Mouse (Mus musculus): ENCODE measurements at regions not wholly inside any gene's neighbourhood (a gene's known extent, or its start where the extent isn't known, plus 50 kb on each side); places are given as distances from the start of the nearest gene placed in this dataset.

GRCm38 (mm10) chrX:158544021-158544420 is 500.9 kb upstream of the Cnksr2 start:
- no peak for DNase-seq (ENCODE audit: low spot score in 2 of 2)

GRCm38 (mm10) chrX:158577856-158578255 is 534.8 kb upstream of the Cnksr2 start:
- DNase-seq (ENCODE audit: low spot score in 2 of 2): no peak

DNA sequence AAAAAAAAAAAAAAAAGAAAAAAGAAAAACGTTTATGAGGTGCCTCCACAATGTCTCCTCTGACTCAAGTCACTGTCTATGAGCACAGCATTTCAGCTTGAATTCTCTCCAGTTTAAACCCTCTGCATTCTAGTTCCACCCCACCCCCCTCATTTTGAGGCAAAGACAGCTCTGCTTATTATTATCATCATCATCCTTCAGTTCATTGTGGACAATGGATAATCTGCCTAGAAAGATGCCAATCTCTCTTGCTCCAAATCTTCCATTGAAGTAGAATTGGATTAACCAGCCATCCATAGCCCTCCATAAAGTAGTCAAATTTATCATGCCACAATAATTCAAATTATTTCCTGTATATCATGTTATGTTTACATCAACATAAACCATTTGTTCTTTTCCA is 570.0 kb upstream of the Cnksr2 start:
- DNase-seq (ENCODE audit: low spot score in 2 of 2): no peak

DNA sequence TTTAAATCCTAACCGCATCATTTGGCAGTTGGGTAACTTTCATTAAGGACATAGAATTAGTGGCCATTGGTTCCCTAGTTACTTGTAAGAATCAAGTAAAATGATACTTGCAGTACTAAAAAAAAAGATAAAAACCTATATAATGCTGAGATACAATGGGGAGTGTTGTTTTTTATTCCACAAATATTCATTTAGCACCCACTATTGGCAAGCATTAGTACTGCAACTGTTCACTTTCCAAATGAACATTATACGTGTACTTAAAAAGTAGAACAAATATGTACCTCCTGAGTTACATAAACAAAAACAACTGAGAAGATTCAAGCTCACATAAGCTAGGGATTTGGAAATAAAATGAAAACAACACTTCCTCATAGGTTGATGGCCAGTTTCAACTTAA is 570.5 kb upstream of the Cnksr2 start:
- DNase-seq (ENCODE audit: low spot score in 2 of 2): no peak

GRCm38 (mm10) chrX:158614029-158614428 is 570.9 kb upstream of the Cnksr2 start:
- DNase-seq (ENCODE audit: low spot score in 2 of 2): no peak

- DNase-seq (ENCODE audit: low spot score in 2 of 2): no peak
These were observed 571.4 kb upstream of the Cnksr2 start for GRCm38 (mm10) chrX:158614452-158614851.

DNA sequence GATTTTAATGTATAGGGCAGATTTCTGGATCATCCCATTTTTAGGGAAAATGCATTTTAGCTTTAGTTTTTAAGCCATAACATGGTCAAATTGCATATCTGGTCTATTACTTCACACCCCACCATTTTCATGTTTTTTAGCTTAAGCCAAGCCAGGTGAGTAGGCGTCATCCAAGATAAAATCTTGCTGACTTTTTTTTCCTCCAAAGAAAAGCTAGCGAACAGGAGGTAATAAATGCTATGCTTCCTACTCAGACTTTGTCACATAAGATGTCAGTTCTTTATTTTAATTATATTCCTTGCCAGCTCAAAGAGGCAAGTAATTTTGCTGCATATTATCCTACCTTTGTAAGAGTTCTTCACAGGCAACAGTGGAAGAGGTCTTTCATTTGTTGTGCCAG is 572.0 kb upstream of the Cnksr2 start:
- DNase-seq (ENCODE audit: low spot score in 2 of 2): no peak

- DNase-seq (ENCODE audit: low spot score in 2 of 2): no peak
These were observed 582.7 kb upstream of the Rps6ka3 start for GRCm38 (mm10) chrX:158627390-158627789.

GRCm38 (mm10) chrX:158632406-158632805 is 577.7 kb upstream of the Rps6ka3 start:
- no peak for DNase-seq (ENCODE audit: low spot score in 2 of 2)

DNA sequence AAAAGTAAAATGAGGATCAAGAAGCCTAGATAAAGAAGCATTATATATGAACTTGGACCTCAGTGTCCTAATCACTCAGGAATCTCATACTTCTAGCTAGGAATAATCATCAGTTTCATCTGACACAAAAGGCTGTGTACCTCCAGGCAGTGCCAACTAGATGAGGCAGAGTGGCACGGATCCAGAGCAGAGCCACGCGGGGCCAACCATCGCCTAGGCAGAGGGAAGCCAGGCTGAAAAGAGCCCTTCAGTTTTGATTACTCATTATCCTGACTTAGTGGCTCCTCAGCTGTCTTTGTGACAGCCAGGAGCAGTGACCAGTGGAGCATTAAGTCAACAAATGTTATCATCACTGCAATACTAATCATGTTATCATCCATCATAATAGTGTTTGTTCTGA is 557.9 kb upstream of the Rps6ka3 start:
- peak; percentile 10 to 28 for DNase-seq (ENCODE audit: low spot score in 2 of 2)

GRCm38 (mm10) chrX:158656188-158656587 is 553.9 kb upstream of the Rps6ka3 start:
- DNase-seq (ENCODE audit: low spot score in 2 of 2): no peak

DNA sequence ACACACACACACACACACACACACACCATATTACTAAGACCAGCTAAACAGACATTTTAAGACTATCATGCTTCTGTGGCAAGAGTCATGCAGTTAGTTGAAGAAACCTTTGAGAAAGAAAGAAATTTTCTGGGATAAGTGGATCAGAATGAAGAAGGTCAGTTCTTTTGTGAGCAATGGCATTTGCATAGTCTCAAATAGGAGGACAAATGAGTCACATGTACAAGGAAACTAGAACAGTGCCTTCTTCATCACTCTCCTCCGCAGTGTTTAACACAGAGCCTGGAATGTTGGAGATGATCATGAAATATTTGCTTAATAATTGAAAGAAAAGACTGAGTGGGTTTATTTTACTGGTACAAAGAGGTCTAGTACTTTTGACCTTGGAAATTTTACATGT is 515.9 kb upstream of the Rps6ka3 start:
- no peak for DNase-seq (ENCODE audit: low spot score in 2 of 2)

DNA sequence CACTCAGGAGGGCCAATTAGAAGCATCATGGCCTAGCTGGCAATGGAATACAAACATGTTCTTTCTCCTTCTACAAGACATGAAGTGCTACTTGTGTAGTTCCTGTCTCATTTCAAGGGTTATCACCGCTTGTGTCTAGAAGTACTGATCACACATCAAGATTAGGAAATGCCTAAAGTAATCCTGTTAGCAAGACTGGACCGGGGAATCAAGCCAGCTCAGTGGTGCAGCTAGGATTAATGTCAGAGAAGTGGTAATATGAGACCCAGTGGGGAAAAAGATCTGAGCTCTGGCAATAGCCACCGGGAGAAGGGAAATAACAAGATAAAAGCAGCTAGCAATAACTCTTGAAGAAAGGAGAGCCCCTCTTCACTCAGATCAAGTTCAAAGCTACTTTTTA is 506.7 kb upstream of the Rps6ka3 start:
- DNase-seq (ENCODE audit: low spot score in 2 of 2): no peak

- DNase-seq (ENCODE audit: low spot score in 2 of 2): no peak
These were observed 500.3 kb upstream of the Rps6ka3 start for GRCm38 (mm10) chrX:158709811-158710210.

DNA sequence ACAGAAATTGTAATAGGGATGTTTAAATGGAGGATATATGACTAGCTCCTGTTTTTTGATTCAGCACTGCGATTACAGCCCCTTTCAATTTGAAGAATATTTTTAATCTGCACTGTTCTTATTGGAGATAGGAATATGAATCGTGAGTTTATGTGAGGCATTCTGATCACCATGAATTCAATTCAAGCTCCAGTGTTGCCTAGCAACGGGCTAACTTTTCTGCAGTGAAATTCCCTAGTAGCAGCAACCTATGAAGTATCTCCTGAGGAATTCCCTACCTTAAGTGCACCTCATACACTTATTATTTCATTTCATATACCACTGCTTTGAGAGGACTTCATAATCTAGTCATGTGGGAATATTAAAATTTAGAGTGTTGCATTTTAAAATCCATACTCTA is 465.4 kb upstream of the Rps6ka3 start:
- DNase-seq (ENCODE audit: low spot score in 2 of 2): no peak

DNA sequence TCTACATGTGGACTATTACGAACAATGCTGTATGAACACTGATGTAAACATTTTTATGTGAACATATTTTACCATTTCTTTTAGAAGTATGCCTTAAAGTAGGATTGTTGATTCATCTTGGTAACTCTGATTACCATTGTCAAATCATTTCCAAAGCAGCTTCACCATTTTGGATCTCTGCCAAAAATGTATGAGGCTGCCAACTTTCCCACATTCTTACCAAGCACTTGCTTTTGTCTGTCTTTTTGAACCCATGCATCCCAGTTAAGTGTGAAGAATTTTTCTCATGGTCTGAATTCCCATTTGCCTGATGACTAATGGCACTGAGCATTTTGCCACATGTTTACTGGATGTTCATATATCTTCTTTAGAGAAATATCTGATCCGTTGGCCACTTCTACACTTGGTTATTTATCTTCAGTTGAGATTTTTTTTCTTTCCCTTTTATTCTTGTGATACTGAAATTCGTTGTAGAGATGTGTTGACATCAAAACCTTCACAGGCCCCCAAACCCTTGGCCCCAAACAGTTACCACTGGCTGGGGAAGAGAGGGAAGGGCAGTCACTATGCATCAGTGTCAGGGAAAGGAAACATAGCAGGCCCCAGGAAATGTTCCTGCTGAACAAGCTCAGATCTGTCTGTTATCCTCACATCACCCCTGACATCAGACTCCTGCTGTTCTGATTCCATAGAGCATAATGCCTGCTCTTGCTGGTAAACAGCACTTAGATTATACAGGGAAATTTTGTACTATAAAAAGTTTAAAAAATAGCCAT is 464.2 kb upstream of the Rps6ka3 start:
- no peak for DNase-seq (ENCODE audit: low spot score in 2 of 2)

Data from layer of hippocampus, postnatal 10 days (tissue).